In genomic region chr9:46702901-46703636, GRCm38 (mm10) we compare ENCODE assay signal across 12 mouse cellular contexts.
A peak's percentile ranks its signal among the peaks of the same experiment; 100 is the strongest.
DNase-seq lines count a peak whose midpoint lies in the region; ATAC-seq and TF ChIP-seq lines count a peak whose summit lies in the region.
"Had no signal": no experiment of that assay in that cellular context is flagged by ENCODE, and none has a peak within 500 bp of the region (broad histone marks: within the 10 kb centered on the region; RNA-seq: fewer than 3 reads in every experiment).

No protein-coding gene starts in this region.

- no peak for TF ChIP-seq CTCF in midbrain, postnatal 0 days (IDR thresholded peaks at IDR 0.05)
- TF ChIP-seq CTCF in stomach, postnatal 0 days (IDR thresholded peaks at IDR 0.05; ENCODE audit: low read depth), result no peak
- TF ChIP-seq CTCF in lung, adult 2 months (IDR thresholded peaks at IDR 0.05; ENCODE audit: insufficient read depth, low read length), result no peak

- H3K9ac ChIP-seq in midbrain, postnatal 0 days (replicated peaks; ENCODE audit: low read length, poor library complexity, severe bottlenecking), result no peak overlapping the region
- H3K9ac ChIP-seq in forebrain, embryonic 12.5 days, result no peak overlapping the region
- H3K9ac ChIP-seq in stomach, postnatal 0 days (ENCODE audit: low read length), result no peak overlapping the region
- H3K9ac ChIP-seq: heart, embryonic 15.5 days had no signal

- H3K27me3 ChIP-seq in midbrain, embryonic 10.5 days (ENCODE audit: low read depth, poor library complexity, severe bottlenecking), result peaks cover 30% of the 10 kb centered on the region
- no peaks in the 10 kb centered on the region for H3K27me3 ChIP-seq in midbrain, postnatal 0 days (ENCODE audit: insufficient read depth, low read length)
- H3K27me3 ChIP-seq in forebrain, embryonic 12.5 days, result peaks cover 4% of the 10 kb centered on the region
- no peaks in the 10 kb centered on the region for H3K27me3 ChIP-seq in stomach, postnatal 0 days (ENCODE audit: control insufficient read depth, insufficient read depth, low read length)

- H3K4me1 ChIP-seq in midbrain, embryonic 10.5 days, result peaks cover 30% of the 10 kb centered on the region
- peaks cover 15% of the 10 kb centered on the region for H3K4me1 ChIP-seq in midbrain, postnatal 0 days (ENCODE audit: insufficient read depth, low read length)
- H3K4me1 ChIP-seq in forebrain, embryonic 12.5 days, result peaks cover 30% of the 10 kb centered on the region
- no peaks in the 10 kb centered on the region for H3K4me1 ChIP-seq in stomach, postnatal 0 days (replicated peaks; ENCODE audit: control insufficient read depth, insufficient read depth)
- H3K4me1 ChIP-seq in lung, adult 2 months (ENCODE audit: control insufficient read depth, insufficient read depth, low read length), result no peaks in the 10 kb centered on the region
- H3K4me1 ChIP-seq: heart, embryonic 15.5 days had no signal

- 47% methylated on average over 13 of the region's 13 CpGs for WGBS in midbrain, embryonic 10.5 days
- 33% methylated on average over 13 of the region's 13 CpGs for WGBS in midbrain, postnatal 0 days
- 41% methylated on average over 13 of the region's 13 CpGs for WGBS in forebrain, embryonic 12.5 days
- 55% methylated on average over 13 of the region's 13 CpGs for WGBS in stomach, postnatal 0 days
- 54% methylated on average over 13 of the region's 13 CpGs for WGBS in lung, adult 2 months

- no peak overlapping the region for H3K4me2 ChIP-seq in midbrain, postnatal 0 days (ENCODE audit: low read depth, low read length, poor library complexity, severe bottlenecking)
- H3K4me2 ChIP-seq in forebrain, embryonic 12.5 days, result 0 out of 2 replicates have a peak overlapping the region, but pooled peaks have one; percentile 31
- no peak overlapping the region for H3K4me2 ChIP-seq in stomach, postnatal 0 days (replicated peaks; ENCODE audit: low read depth)
- H3K4me2 ChIP-seq: heart, embryonic 15.5 days had no signal

- peak; percentile 17 for DNase-seq in midbrain, embryonic 10.5 days (ENCODE audit: low spot score)
- no peak for DNase-seq in midbrain, postnatal 0 days (ENCODE audit: low spot score)
- peak; percentile 27 for DNase-seq in left cerebral cortex, adult 18-20 months (ENCODE audit: low spot score in 2 of 2)
- DNase-seq in right cerebral cortex, postnatal 25 days, result peak; percentile 25
- no peak for DNase-seq in stomach, postnatal 0 days (ENCODE audit: low spot score)
- DNase-seq in lung, adult 2 months, result no peak
- DNase-seq: adrenal gland, adult 2 months; cerebellum, adult 9-11 months; thymus, postnatal 25 days had no signal

- TF ChIP-seq POLR2A in lung, adult 2 months (IDR thresholded peaks at IDR 0.05; ENCODE audit: borderline replicate concordance, extremely low read depth, low read depth, low read length), result no peak

- no peak for ATAC-seq in midbrain, postnatal 0 days (ENCODE audit: low FRiP score)
- peak; percentile 27; the same call in 1 of the 2 replicates for ATAC-seq in forebrain, embryonic 12.5 days (ENCODE audit: low FRiP score)
- no peak for ATAC-seq in stomach, postnatal 0 days (ENCODE audit: low FRiP score, low TSS enrichment)

- H3K9me3 ChIP-seq in midbrain, embryonic 10.5 days (replicated peaks), result no peaks in the 10 kb centered on the region
- no peaks in the 10 kb centered on the region for H3K9me3 ChIP-seq in midbrain, postnatal 0 days (ENCODE audit: low read length)
- H3K9me3 ChIP-seq in forebrain, embryonic 12.5 days, result no peaks in the 10 kb centered on the region
- H3K9me3 ChIP-seq in stomach, postnatal 0 days (ENCODE audit: control insufficient read depth, low read length), result no peaks in the 10 kb centered on the region
- H3K9me3 ChIP-seq: heart, embryonic 15.5 days had no signal

- peak overlapping the region; percentile 75 for H3K27ac ChIP-seq in midbrain, embryonic 10.5 days (replicated peaks)
- no peak overlapping the region for H3K27ac ChIP-seq in midbrain, postnatal 0 days (ENCODE audit: low read depth, low read length)
- H3K27ac ChIP-seq in forebrain, embryonic 12.5 days, result peak overlapping the region; percentile 81
- no peak overlapping the region for H3K27ac ChIP-seq in stomach, postnatal 0 days (replicated peaks)
- H3K27ac ChIP-seq: heart, embryonic 15.5 days had no signal

- no peaks in the 10 kb centered on the region for H3K36me3 ChIP-seq in midbrain, embryonic 10.5 days
- H3K36me3 ChIP-seq in midbrain, postnatal 0 days (ENCODE audit: insufficient read depth, low read length), result no peaks in the 10 kb centered on the region
- H3K36me3 ChIP-seq in forebrain, embryonic 12.5 days (replicated peaks), result no peaks in the 10 kb centered on the region
- no peaks in the 10 kb centered on the region for H3K36me3 ChIP-seq in stomach, postnatal 0 days (ENCODE audit: control insufficient read depth, insufficient read depth, low read length)
- H3K36me3 ChIP-seq: heart, embryonic 15.5 days had no signal

- no peak overlapping the region for H3K4me3 ChIP-seq in midbrain, embryonic 10.5 days
- no peak overlapping the region for H3K4me3 ChIP-seq in midbrain, postnatal 0 days (ENCODE audit: low read depth, low read length)
- no peak overlapping the region for H3K4me3 ChIP-seq in forebrain, embryonic 12.5 days (replicated peaks)
- no peak overlapping the region for H3K4me3 ChIP-seq in stomach, postnatal 0 days (ENCODE audit: low read depth, low read length)
- H3K4me3 ChIP-seq in lung, adult 2 months (replicated peaks; ENCODE audit: extremely low read depth, low read depth, low read length), result no peak overlapping the region
- H3K4me3 ChIP-seq: heart, embryonic 15.5 days; myocyte had no signal

- TF ChIP-seq EP300 in stomach, postnatal 0 days (optimal IDR thresholded peaks at IDR 0.05), result no peak

Comparison
In these comparisons a context has a peak if more than half of its experiments do, and no peak if none do; other contexts are left out.
1. DNase-seq: peak in midbrain, embryonic 10.5 days (single experiment), left cerebral cortex, adult 18-20 months (2 of 2) and right cerebral cortex, postnatal 25 days (single experiment); none in midbrain, postnatal 0 days (single experiment), stomach, postnatal 0 days (single experiment) and lung, adult 2 months (single experiment).
2. H3K27ac ChIP-seq: peak in midbrain, embryonic 10.5 days (single experiment) and forebrain, embryonic 12.5 days (single experiment); none in midbrain, postnatal 0 days (single experiment) and stomach, postnatal 0 days (single experiment).